Mouse (Mus musculus) adrenal gland, adult 8-10 months (tissue): Measurements from ENCODE around the gene Ngly1. TPM values are rescaled to one million over a fixed set of nuclear protein-coding genes. Genes with fewer than 3 reads are reported as not detected.

ENCODE experiments used
- DNase-seq: peaks from one replicate; pipeline ENCODE4 v3.0.0; 2022
- total RNA-seq, 4 experiments: library from RNA; stranded (reverse); gene quantifications; 2 replicates each; pipeline ENCODE4 v1.2.4; 2022

Ngly1 gene
- total RNA-seq = 10 to 100 TPM; 45.5 to 57.0 (median 50.4) TPM

DNA sequence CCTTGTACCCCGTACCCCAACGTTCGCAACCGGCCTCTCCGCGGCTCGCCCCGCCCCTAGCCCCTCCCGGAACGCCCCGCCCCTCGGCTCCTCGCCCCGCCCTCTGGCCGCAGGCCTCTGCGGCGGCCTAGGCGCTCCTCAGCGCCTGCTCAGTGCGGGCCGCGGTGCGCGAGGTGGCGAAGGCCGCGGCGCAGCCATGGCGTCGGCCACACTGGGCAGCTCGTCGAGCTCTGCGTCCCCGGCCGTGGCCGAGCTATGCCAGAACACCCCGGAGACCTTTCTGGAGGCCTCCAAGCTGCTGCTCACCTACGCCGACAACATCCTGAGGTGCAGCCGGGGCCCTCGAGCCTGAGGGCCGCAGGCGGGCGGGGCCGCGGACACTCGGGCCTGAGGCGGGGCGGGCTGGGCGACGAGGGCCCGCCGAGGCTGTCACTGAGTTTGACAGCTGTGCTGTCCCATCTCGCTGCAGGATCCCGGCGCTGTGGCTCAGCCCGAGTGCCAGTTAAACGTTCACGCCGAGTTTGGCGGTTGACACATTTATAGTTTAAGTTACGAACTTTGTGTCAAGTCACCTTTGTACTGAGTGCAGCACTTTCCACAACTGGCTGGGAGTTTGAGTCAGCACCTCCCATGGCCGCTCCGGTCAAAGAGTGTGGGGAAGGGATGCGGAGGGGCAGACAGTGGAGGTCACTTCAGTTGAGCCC, at the start of gene Ngly1, which contains the start of gene Oxsm:
TSS of gene Ngly1 (plus strand) at position 110 of the 704 bp plus-strand sequence.
TSS of gene Oxsm (minus strand) at position 638 of the 704 bp plus-strand sequence.
- peak; percentile 72 for DNase-seq

DNA sequence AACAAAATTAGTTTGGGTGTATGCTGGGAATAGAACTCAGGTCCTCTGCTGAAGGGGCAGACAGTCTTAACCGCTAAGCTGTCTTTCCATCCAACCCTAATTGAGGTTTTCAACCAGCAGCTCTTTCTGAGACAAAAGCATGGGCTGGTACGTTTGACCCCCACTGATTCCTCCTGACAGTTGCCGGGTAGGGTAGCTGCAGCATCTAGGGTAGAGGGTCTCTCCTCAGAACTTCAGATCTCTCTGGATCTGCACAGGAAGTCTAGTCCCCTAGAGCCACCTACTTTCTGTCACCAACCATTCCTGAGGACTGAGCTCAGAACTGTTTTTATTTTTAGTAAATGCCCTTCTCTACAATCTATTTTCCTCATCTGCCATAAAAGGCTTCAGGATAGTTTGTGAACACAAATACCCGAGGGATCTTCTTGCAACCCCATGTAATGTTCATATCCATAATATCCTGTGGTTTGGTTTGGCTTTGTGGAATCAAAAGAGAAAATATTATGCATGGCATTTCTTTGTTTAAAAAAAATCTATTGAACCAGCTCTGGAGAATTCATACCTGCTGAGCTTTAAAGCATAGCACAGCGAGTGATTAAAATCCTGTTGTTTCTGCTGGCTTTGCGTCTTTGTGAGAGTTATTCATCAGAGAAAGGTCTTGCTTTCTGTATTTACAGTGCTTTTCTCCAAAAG, 48.7 kb upstream of the Ngly1 start:
- DNase-seq = no peak

GRCm38 (mm10) chr14:16200969-16201638, 48.0 kb upstream of the Ngly1 start:
- no peak for DNase-seq

GRCm38 (mm10) chr14:16201673-16202072, 47.4 kb upstream of the Ngly1 start:
- no peak for DNase-seq

DNA sequence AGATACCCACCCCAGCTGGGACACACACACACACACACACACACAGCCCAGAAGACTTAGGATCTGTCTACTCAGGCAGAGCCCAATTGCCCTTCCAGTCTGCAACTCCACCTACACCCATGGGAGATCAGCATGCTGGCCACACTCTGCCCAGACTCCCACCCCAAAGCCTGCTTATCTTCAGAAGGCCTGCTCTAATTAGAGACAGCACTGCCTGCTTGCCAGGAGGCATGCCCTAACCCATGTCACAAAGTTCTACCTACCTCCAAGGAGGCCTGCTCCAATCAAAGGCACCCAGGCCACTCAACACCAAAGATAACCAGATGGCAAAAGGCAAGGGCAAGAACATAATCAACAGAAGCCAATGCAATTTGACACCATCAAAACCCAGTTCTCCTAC, 41.4 kb upstream of the Ngly1 start:
- DNase-seq = no peak

GRCm38 (mm10) chr14:16219015-16219414, 30.1 kb upstream of the Ngly1 start:
- DNase-seq = no peak

DNA sequence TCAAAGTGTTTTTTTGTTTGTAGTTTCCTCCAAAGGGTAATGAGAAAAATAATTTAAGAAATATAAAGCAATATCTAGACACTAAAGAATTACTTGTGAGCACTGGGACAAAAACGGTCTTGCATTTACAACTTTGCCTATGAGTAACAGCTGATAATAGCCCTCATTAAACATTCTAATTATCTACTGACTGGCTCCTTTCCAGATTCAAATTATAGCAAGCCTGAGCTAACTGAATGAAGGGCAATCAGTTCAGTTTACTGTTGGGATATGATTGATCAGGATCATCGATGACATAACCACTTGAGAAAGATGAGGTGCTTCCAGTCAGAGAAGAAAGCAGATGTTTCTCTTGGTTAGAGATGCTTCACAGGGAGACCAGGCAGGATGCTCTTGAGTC, 19.7 kb upstream of the Ngly1 start:
- DNase-seq = no peak

DNA sequence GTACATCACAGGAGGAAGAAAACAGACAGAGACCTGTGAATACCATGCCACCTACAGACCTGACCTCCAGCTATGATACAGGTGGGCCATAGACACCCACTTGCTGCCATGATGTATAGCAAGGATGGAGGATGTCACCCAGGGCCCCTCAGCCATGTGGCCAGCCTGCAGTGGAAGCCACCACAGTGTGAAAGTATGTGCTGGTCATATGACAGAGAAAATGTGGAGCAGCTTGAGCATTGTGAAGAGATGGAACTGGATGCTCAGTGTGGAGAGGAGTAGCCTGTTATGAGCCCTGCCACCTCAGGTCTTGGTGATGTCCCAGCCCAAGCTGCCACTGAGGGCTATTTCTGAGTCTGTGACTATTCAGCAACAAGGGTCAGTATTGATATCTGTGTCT, 18.5 kb upstream of the Ngly1 start:
- no peak for DNase-seq

DNA sequence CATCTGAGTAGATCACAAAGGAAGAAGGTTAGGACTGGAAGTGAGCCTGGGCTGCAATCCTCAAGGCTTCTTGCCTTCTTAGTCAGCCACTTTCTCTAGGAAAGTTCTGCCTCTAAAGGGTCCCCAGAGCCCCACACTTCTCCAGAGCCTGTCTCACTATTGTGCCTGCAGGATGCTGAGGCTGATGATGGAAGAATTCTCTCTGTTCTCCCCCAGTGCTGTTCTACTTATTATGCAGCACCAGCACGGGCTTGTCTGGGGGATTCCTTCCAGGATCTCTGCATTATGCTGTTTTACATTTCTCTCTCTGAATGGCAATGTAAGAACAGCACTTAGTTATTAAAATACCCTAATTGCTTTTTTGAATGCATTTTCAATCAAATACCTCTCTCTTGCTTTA, 15.6 kb upstream of the Ngly1 start:
- no peak for DNase-seq

- DNase-seq = no peak
These were observed 12.6 kb upstream of the Ngly1 start for GRCm38 (mm10) chr14:16236466-16236865.

DNA sequence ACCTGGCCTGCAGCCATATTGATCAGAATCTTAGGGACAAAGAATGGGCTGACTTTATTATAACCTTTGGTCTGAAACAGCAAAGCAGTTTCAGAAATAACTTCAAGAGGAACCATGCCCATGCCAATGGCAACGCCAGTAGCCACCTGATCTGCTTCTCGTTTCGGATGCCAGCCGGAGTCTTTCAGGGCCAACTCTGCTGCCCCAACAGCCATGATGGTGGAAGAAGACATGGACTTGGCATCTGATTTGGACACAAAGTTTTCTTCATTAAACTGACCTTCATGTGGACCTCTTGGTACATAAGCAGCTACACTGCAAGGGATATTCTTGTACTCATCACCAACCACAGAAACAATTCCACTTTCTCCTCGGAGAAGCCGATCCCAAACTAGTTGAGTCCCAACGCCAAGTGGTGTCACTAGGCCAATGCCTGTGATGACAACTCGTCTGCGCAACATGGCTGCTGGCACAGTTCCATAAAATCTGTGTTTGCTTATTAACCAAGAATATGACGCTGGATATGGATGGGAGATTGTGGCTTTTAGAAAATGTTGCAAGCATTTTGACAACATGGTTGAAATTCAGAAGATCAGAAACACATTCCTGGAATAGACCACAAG, 6.8 kb upstream of the Ngly1 start:
- no peak for DNase-seq

DNA sequence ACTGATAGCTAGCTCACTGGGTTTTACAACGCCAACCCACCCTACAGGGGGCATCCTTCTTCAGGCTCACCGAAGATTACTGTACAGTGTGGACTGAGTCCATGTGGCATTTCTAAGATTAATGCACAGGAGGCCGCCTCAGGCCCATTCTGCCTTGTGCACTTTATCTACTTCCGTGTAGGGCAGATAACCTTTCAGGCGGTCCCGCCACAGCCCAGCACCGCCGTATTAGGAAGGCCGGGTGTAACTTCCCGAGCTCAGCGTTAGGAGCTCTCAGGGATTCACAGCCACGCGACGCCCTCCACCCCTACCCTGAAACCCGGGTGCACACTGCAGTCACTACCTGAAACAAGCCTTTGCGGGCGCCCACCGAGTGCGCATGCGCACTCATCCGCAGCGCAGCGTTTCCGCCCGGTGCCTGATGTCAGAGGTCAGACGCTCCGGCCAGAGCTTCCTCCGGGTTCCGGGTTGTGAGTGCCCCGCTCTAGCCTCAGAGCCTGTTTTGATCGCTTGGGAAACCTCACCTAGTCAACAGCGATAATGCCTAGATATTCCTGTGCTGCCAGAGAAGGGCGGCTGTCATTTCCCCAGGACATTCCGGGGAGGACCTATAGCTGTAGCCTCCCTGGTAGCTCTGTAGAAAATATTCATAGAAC, 6.0 kb upstream of the Ngly1 start:
- peak; percentile 87 for DNase-seq

GRCm38 (mm10) chr14:16243603-16244209, 5.4 kb upstream of the Ngly1 start:
- DNase-seq = no peak

DNA sequence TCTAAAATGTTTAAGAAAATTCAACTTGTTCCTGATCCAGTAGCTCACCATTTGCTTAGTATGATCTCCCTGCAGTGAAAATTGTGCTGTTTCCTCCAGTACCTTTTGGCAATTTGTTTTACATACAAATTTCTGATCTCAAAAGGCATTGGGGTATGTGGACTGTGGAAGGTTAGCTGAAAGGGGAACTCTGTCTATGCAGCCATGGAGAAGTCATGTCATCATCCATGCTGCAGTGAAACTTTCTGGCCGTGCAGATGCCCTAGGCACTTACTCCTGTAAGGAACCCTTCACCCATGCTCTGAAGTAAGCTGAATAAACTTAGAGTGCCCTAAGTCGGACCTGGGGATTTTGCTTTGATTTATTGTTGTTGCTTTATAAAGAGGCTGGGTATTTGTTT, 4.7 kb upstream of the Ngly1 start:
- no peak for DNase-seq

DNA sequence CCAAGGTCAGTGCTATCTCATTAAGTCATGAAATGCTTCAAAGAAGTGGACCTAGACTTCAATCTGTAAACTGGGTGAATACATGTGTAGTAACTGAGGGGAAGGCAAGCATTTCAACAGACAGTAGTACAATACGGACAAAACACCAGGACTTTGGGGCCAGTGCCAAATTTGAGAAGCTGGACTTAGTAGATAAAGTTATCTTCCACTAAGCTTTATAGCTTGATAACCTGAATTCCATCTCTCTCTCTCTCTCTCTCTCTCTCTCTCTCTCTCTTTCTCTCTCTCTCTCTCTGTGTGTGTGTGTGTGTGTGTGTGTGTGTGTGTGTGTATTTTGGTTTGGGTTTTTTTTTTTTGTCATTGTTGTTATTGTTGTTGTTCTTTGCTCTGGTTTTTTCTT, 4.0 kb upstream of the Ngly1 start:
- DNase-seq = no peak

DNA sequence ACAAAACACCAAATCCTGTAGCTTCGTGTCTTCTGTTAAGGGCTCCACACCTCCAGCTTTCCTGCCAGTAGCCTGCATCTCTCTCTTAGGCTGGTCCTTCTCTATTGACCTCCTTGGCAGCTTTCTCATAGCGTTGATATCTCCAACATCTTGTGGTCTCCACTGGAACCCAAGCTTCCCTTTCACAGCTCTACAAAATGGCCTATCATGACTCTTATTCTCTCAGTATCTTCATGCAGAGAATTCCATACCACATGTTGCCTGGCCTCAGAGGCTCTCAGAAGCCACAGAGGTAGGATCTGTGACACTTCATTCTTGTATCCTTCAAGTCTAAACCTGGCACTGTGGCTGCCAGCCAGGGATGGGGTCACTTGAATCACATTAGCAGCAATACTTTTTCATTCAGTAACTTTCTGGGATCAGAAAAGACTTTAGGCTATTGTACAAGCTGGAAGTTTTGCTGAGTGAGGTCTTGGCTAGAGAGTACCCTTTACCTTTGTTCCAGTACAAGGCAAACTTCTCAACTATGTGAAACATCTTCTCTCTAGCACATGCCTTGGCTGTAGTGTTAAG, 2.7 kb upstream of the Ngly1 start:
- no peak for DNase-seq

- no peak for DNase-seq
These were observed 945 bp upstream of the Ngly1 start for GRCm38 (mm10) chr14:16248135-16248534.

DNA sequence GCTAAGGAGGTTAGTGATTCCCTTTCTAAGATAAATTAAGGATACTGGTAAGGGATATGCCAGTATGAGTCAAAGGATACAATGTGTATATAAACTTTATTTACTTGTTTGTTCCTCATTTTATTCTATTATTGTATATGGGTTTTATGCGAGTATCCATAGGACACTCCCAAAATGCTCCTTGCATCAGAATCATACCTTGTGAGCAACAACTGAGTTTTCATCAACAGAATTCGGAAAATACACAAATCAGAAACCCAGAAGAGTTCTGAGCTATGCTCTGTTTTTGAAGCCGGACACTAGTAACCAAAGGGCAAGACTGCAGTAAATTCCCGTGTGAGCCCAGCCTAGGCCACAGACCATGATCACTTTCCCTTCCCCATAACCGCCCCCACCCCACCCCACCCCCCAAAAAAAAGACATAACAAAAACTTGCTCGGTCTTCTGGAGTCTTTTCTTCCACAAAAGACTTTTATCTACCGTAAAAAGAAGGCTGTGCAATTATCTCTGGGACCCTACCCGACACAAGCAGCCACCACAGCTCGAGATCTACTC, 400 bp upstream of the Ngly1 start:
- no peak for DNase-seq

- DNase-seq = no peak
These were observed 1.0 kb downstream of the Ngly1 start for GRCm38 (mm10) chr14:16250099-16250498.

- DNase-seq = no peak
These were observed 6.7 kb downstream of the Ngly1 start for GRCm38 (mm10) chr14:16255745-16256144.

DNA sequence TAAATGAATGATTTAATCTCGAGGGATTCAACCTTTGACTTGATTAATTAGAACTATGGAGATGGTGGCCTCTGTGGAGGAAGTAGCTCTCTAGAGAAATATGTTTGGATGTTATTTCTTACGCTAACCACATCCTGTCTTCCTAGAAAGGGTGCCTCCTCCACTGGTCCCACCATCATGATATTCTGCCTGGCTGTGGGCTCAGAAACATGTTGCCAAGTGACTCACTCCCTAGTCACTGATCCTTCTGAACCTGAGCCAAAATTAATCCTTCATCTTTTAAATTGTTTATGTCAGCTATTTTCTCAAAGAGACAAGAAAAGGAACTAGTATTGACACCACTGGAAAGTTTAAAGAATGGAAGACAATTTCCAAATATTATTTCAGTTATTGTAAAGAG, 7.1 kb downstream of the Ngly1 start:
- no peak for DNase-seq
